Mouse (Mus musculus) liver, adult 2 months (tissue): ENCODE results near the gene Pitpna.

Experiments
- CTCF ChIP-seq: fragments of 200-500 bp; IDR thresholded peaks from 2 replicates; pipeline ENCODE4 v1.5.1; 2011; ENCODE audit warnings: low read depth, low read length, control low read depth
- POLR2A ChIP-seq: fragments of 200-500 bp; IDR thresholded peaks from 2 replicates; pipeline ENCODE4 v1.6.1; 2011; ENCODE audit warnings: low read length, control low read depth; ENCODE audit not compliant: insufficient read depth; ENCODE audit errors: extremely low read depth

DNA sequence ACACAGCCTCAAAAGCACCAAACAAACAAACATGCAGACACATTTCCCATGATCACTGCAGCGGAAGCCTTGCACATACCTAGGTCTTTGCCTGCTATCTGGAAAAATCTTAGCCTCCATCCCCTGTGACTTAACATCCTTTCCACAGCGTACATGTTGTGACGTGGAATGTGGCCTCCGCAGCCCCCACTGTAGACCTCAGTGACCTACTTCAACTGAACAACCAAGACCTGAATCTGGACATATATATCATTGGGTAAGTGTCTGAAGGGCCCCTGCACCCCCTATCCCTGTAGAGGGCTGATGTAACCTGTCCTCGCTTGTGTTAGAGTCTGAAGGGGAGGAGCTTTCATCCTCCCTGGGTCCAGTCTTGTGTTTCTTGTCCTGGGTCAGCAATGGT, 45.0 kb downstream of the Pitpna start:
- TF ChIP-seq CTCF (no peak), POLR2A (no peak)
